Mouse (Mus musculus) neural tube, embryonic 10.5 days (tissue): ENCODE measurements around the gene Thbs4.

Source experiments
- DNase-seq: peaks from one replicate; pipeline ENCODE4 v3.0.0-alpha.2; 2017; ENCODE audit warnings: low spot score; ENCODE audit errors: extremely low spot score

The Thbs4 gene

GRCm38 (mm10) chr13:92717851-92718665 is 76.6 kb downstream of the Thbs4 start:
- no peak for DNase-seq

GRCm38 (mm10) chr13:92712619-92713018 is 82.0 kb downstream of the Thbs4 start:
- peak; percentile 4 for DNase-seq

GRCm38 (mm10) chr13:92711821-92712220 is 82.8 kb downstream of the Thbs4 start:
- DNase-seq: no peak

GRCm38 (mm10) chr13:92710361-92710760 is 84.3 kb downstream of the Thbs4 start:
- peak; percentile 6 for DNase-seq

- DNase-seq: peak; percentile 22
These were observed 85.1 kb downstream of the Thbs4 start for GRCm38 (mm10) chr13:92709535-92709934.

GRCm38 (mm10) chr13:92708466-92708865 is 86.2 kb downstream of the Thbs4 start:
- peak; percentile 8 for DNase-seq

GRCm38 (mm10) chr13:92707941-92708340 is 86.7 kb downstream of the Thbs4 start:
- DNase-seq: peak; percentile 4

GRCm38 (mm10) chr13:92706342-92707061 is 88.1 kb downstream of the Thbs4 start:
- peak; percentile 11 for DNase-seq

GRCm38 (mm10) chr13:92705016-92705535 is 89.5 kb downstream of the Thbs4 start:
- DNase-seq: peak; percentile 13

GRCm38 (mm10) chr13:92704189-92704588 is 90.4 kb downstream of the Thbs4 start:
- peak; percentile 24 for DNase-seq

GRCm38 (mm10) chr13:92703241-92704027 is 91.2 kb downstream of the Thbs4 start:
- peak; percentile 53 for DNase-seq

GRCm38 (mm10) chr13:92702035-92702434 is 92.6 kb downstream of the Thbs4 start:
- DNase-seq: peak; percentile 10
